Mouse (Mus musculus): ENCODE measurements around the gene Gm21738. TPM values are rescaled to one million over a fixed set of nuclear protein-coding genes. Genes with fewer than 3 reads are reported as not detected.
"Not testable (repeated sequence)": the region's sequence is repeated elsewhere in the genome, so short reads cannot be mapped to it uniquely, and the experiment has no call there.

Gene Gm21738
- 1.2 TPM in 1 of 2 replicates, not detected in the other for total RNA-seq (2014; rRNA removed)
- 0.31 and 0.72 TPM in 2 replicates for polyA plus RNA-seq (2015; fragmentation: Nextera tagmentation; extraction: Ambion mirVana)

DNA sequence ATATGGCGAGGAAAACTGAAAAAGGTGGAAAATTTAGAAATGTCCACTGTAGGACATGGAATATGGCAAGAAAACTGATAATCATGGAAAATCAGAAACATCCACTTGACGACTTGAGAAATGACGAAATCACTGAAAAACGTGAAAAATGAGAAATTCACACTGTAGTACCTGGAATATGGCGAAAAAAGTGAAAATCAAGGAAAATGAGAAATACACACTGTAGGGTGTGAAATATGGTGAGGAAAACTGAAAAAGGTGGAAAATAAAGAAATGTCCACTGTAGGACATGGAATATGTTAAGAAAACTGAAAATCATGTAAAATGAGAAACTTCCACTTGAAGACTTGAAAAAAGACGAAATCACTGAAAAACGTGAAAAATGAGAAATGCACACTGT is at the start of gene Gm21738:
TSS of gene Gm21738 (minus strand) at position 101 of the 400 bp plus-strand sequence.
- DNase-seq (ENCODE audit: low spot score); H3K4me3 ChIP-seq (ENCODE audit: low read depth, low read length); H3K27ac ChIP-seq (ENCODE audit: low read depth, low read length); H3K9me3 ChIP-seq (ENCODE audit: low read length); ATAC-seq (ENCODE audit: low FRiP score); H3K9ac ChIP-seq (replicated peaks; ENCODE audit: low read length, poor library complexity, severe bottlenecking); H3K27me3 ChIP-seq (ENCODE audit: insufficient read depth, low read length); H3K4me2 ChIP-seq (ENCODE audit: low read depth, low read length, poor library complexity, severe bottlenecking); H3K4me1 ChIP-seq (ENCODE audit: insufficient read depth, low read length); H3K36me3 ChIP-seq (ENCODE audit: insufficient read depth, low read length): not testable (repeated sequence)
- 80% methylated on average over 7 of the region's 7 CpGs for WGBS

DNA sequence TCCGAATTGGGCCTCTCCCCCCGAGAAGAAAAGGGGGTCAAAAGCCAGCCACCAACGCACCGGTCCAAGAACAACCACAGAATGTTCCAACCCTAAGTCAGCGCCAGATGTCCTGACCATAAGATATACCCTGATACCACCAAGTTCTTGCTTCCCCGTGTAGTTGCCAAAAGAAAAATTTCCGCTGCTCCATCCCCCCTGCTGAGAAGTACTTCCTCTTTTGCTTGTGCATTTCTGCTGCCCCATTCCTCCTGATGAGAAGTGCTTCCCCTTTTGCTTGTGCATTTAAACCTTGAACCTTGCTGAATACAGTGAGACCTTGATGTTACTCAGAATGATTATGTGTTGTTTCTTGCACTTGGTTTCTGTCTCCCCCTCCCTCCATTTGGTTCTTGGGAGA is 35.0 kb downstream of the Gm21738 start:
- H3K27me3 ChIP-seq (ENCODE audit: insufficient read depth, low read length); ATAC-seq (ENCODE audit: low FRiP score); H3K4me3 ChIP-seq (ENCODE audit: low read depth, low read length); H3K4me1 ChIP-seq (ENCODE audit: insufficient read depth, low read length); H3K4me2 ChIP-seq (ENCODE audit: low read depth, low read length, poor library complexity, severe bottlenecking); DNase-seq (ENCODE audit: low spot score); H3K36me3 ChIP-seq (ENCODE audit: insufficient read depth, low read length); H3K9ac ChIP-seq (replicated peaks; ENCODE audit: low read length, poor library complexity, severe bottlenecking); H3K27ac ChIP-seq (ENCODE audit: low read depth, low read length): not testable (repeated sequence)
- peaks cover 31% of the 10 kb centered on the region; the same call in 1 of the 2 replicates for H3K9me3 ChIP-seq (ENCODE audit: low read length)
- 79% methylated on average over 7 of the region's 7 CpGs for whole genome bisulfite sequencing

Other genes starting within 250 kb of the Gm21738 start
- gene Gm2244, start 131.0 kb upstream of the Gm21738 start, total RNA-seq (2014; rRNA removed), result 0.16 TPM in 1 of 2 replicates, not detected in the other
- gene Gm2244, start 131.0 kb upstream of the Gm21738 start, polyA plus RNA-seq (2015; fragmentation: Nextera tagmentation; extraction: Ambion mirVana), result 0.53 and 0.63 TPM in 2 replicates
- 6.0 and 6.2 TPM in 2 replicates for gene Gm2237, start 166.2 kb upstream of the Gm21738 start, total RNA-seq (2014; rRNA removed)
- 5.7 and 5.8 TPM in 2 replicates for gene Gm2237, start 166.2 kb upstream of the Gm21738 start, polyA plus RNA-seq (2015; fragmentation: Nextera tagmentation; extraction: Ambion mirVana)
- gene Gm5458, start 183.7 kb upstream of the Gm21738 start, total RNA-seq (2014; rRNA removed), result not detected in 2 replicates
- not detected in 2 replicates for gene Gm5458, start 183.7 kb upstream of the Gm21738 start, polyA plus RNA-seq (2015; fragmentation: Nextera tagmentation; extraction: Ambion mirVana)